Mouse (Mus musculus) heart, embryonic 14.5 days (tissue): Measurements from ENCODE around the gene Robo2. TPM values are rescaled to one million over a fixed set of nuclear protein-coding genes. Genes with fewer than 3 reads are reported as not detected.

Source experiments
- ATAC-seq: fragments of 200-750 bp; cut with Nextera tagmentation; 2 replicates; pipeline ENCODE4 v1.8.0; 2017; ENCODE audit warnings: low read depth, moderate TSS enrichment; ENCODE audit not compliant: insufficient number of reproducible peaks, insufficient read depth, low FRiP score
- H3K27ac ChIP-seq, 2 experiments: fragments of 200-500 bp in 1 of 2; fragments of 300-500 bp in 1 of 2; sonication (generic) in 1 of 2; replicated peaks in 1 of 2; 2 replicates each; pipeline ENCODE4 v1.5.1; 2012 to 2014; ENCODE audit warnings: low read depth in 2 of 2, low read length in 2 of 2, control low read depth in 1 of 2, mild to moderate bottlenecking in 1 of 2, mixed read lengths in 1 of 2; ENCODE audit not compliant: control insufficient read depth in 1 of 2, insufficient read depth in 1 of 2
- H3K27me3 ChIP-seq: fragments of 300-500 bp; sonication (generic); 2 replicates; pipeline ENCODE4 v1.6.1; 2014; ENCODE audit warnings: mild to moderate bottlenecking, low read length, control low read depth; ENCODE audit not compliant: control insufficient read depth, insufficient read depth
- H3K36me3 ChIP-seq: fragments of 300-500 bp; sonication (generic); 2 replicates; pipeline ENCODE4 v1.6.1; 2014; ENCODE audit warnings: mild to moderate bottlenecking, control low read depth, low read length, mixed read lengths; ENCODE audit not compliant: control insufficient read depth, insufficient read depth
- H3K4me1 ChIP-seq, 2 experiments: fragments of 200-500 bp in 1 of 2; fragments of 300-500 bp in 1 of 2; sonication (generic) in 1 of 2; 2 replicates each; pipeline ENCODE4 v1.6.1; 2012 to 2014; ENCODE audit warnings: low read length in 2 of 2, control low read depth in 1 of 2, mixed read lengths in 1 of 2; ENCODE audit not compliant: control insufficient read depth in 2 of 2, insufficient read depth in 2 of 2
- H3K4me2 ChIP-seq: fragments of 300-500 bp; sonication (generic); 2 replicates; pipeline ENCODE4 v1.6.1; 2014; ENCODE audit warnings: mild to moderate bottlenecking, low read length
- H3K4me3 ChIP-seq, 2 experiments: fragments of 200-500 bp in 1 of 2; fragments of 300-500 bp in 1 of 2; sonication (generic) in 1 of 2; 2 replicates each; pipeline ENCODE4 v1.5.1; 2012 to 2014; ENCODE audit warnings: low read length in 2 of 2, mild to moderate bottlenecking in 2 of 2, control low read depth in 1 of 2, low read depth in 1 of 2, moderate library complexity in 1 of 2; ENCODE audit not compliant: control insufficient read depth in 1 of 2, insufficient read depth in 1 of 2
- H3K9ac ChIP-seq: fragments of 300-500 bp; sonication (generic); 2 replicates; pipeline ENCODE4 v1.6.1; 2014; ENCODE audit warnings: mild to moderate bottlenecking, low read length
- H3K9me3 ChIP-seq: fragments of 300-500 bp; sonication (generic); 2 replicates; pipeline ENCODE4 v1.6.1; 2016; ENCODE audit warnings: low read length, control low read depth; ENCODE audit not compliant: control insufficient read depth
- WGBS: fragments of 180-500 bp; shearing (Covaris S2); extraction: QIAGEN DNeasy Blood & Tissue Kit; methylation state at CpG from one replicate; pipeline ENCODE4 v1.1.7; 2014; 5-methylcytosine and 5-hydroxymethylcytosine counted together
- polyA plus RNA-seq: library from polyadenylated mRNA; unstranded; fragments of >200 nt; fragmentation: Nextera tagmentation; extraction: Ambion mirVana; gene quantifications from 2 replicates; pipeline ENCODE4 v1.2.1, GENCODE M21; 2014

Robo2 gene
- polyA plus RNA-seq, 1 experiment from 2014 or later = 8.1 TPM

GRCm38 (mm10) chr16:74321666-74322371, 89.8 kb downstream of the Robo2 start:
- no peak for ATAC-seq
- Histone ChIP-seq H3K9ac (no peak overlapping the region), H3K27ac (no peak overlapping the region), H3K27me3 (no peaks in the 10 kb centered on the region), H3K9me3 (no peaks in the 10 kb centered on the region), H3K4me3 (no peak overlapping the region), H3K4me2 (no peak overlapping the region), H3K4me1 (no peaks in the 10 kb centered on the region), H3K36me3 (no peaks in the 10 kb centered on the region)
- 63% methylated on average over 9 of the region's 9 CpGs for WGBS

- ATAC-seq = no peak
- H3K9ac ChIP-seq = no peak overlapping the region
- WGBS = 55% methylated on average over 7 of the region's 7 CpGs
- H3K4me1 ChIP-seq = no peaks in the 10 kb centered on the region
- no peaks in the 10 kb centered on the region for H3K9me3 ChIP-seq
- H3K27me3 ChIP-seq = no peaks in the 10 kb centered on the region
- H3K36me3 ChIP-seq = no peaks in the 10 kb centered on the region
- H3K4me3 ChIP-seq = no peak overlapping the region
- no peak overlapping the region for H3K27ac ChIP-seq
- H3K4me2 ChIP-seq = no peak overlapping the region
Measured at GRCm38 (mm10) chr16:74316150-74316549, 95.5 kb downstream of the Robo2 start.

GRCm38 (mm10) chr16:74313222-74313621, 98.4 kb downstream of the Robo2 start:
- Histone ChIP-seq H3K9ac (no peak overlapping the region), H3K9me3 (no peaks in the 10 kb centered on the region), H3K4me3 (no peak overlapping the region), H3K4me1 (no peaks in the 10 kb centered on the region), H3K4me2 (no peak overlapping the region), H3K27me3 (no peaks in the 10 kb centered on the region), H3K36me3 (no peaks in the 10 kb centered on the region), H3K27ac (no peak overlapping the region)
- 71% methylated on average over 4 of the region's 4 CpGs for WGBS
- ATAC-seq = no peak

GRCm38 (mm10) chr16:74307543-74307887, 104.1 kb downstream of the Robo2 start:
- no peak overlapping the region for H3K4me2 ChIP-seq
- no peak overlapping the region for H3K9ac ChIP-seq
- no peak overlapping the region for H3K4me3 ChIP-seq
- H3K27ac ChIP-seq = no peak overlapping the region
- no peaks in the 10 kb centered on the region for H3K4me1 ChIP-seq
- WGBS = 65% methylated on average over 6 of the region's 6 CpGs
- ATAC-seq = no peak
- H3K36me3 ChIP-seq = no peaks in the 10 kb centered on the region
- H3K9me3 ChIP-seq = no peaks in the 10 kb centered on the region
- no peaks in the 10 kb centered on the region for H3K27me3 ChIP-seq

GRCm38 (mm10) chr16:74306876-74307542, 104.6 kb downstream of the Robo2 start:
- no peak for ATAC-seq

GRCm38 (mm10) chr16:74287878-74288277, 123.7 kb downstream of the Robo2 start:
- WGBS = 79% methylated on average over 8 of the region's 8 CpGs
- H3K4me3 ChIP-seq = no peak overlapping the region
- H3K27me3 ChIP-seq = no peaks in the 10 kb centered on the region
- no peak overlapping the region for H3K27ac ChIP-seq
- H3K4me2 ChIP-seq = no peak overlapping the region
- no peaks in the 10 kb centered on the region for H3K36me3 ChIP-seq
- ATAC-seq = no peak
- no peaks in the 10 kb centered on the region for H3K9me3 ChIP-seq
- 0 out of 4 replicates have a peak, but pooled peaks cover 0 to 3% of the 10 kb centered on the region in 2 experiments for H3K4me1 ChIP-seq
- H3K9ac ChIP-seq = no peak overlapping the region

More at GRCm38 (mm10) chr16:74306876-74307542, 104.6 kb downstream of the Robo2 start:
- Histone ChIP-seq H3K9me3 (no peaks in the 10 kb centered on the region), H3K27me3 (no peaks in the 10 kb centered on the region), H3K9ac (no peak overlapping the region), H3K4me3 (no peak overlapping the region), H3K27ac (no peak overlapping the region), H3K4me2 (no peak overlapping the region), H3K4me1 (no peaks in the 10 kb centered on the region), H3K36me3 (no peaks in the 10 kb centered on the region)
- WGBS = 69% methylated on average over 5 of the region's 5 CpGs

GRCm38 (mm10) chr16:74282549-74282948, 129.1 kb downstream of the Robo2 start:
- 65% methylated on average over 6 of the region's 6 CpGs for WGBS
- Histone ChIP-seq H3K36me3 (no peaks in the 10 kb centered on the region), H3K4me3 (no peak overlapping the region), H3K4me2 (no peak overlapping the region), H3K9me3 (no peaks in the 10 kb centered on the region), H3K27ac (no peak overlapping the region), H3K27me3 (no peaks in the 10 kb centered on the region), H3K9ac (no peak overlapping the region), H3K4me1 (no peaks in the 10 kb centered on the region)
- no peak for ATAC-seq
